ENCODE assay signal across 11 mouse cellular contexts in the genomic region with DNA sequence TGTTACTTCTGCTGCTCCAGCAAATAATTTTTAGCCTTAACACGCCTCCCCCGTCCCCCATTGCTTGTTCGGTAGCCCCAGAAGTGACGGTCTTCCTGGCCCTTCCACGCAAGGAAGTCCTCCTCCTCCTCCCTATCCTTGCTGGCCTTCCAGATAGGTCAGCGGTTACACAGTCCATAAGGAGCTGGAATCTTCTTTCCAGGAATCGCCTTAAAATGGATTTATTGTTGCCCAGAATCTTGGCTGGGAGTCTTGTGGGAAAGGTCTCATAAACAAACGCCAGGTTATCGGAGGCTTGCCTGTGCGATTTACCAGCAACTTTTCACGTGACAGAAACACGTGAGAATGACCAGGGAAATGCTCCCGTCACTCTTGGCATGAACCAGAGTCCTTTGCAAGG.
DNase-seq lines count a peak whose midpoint lies in the region; TF ChIP-seq lines count a peak whose summit lies in the region.
"Had no signal": no experiment of that assay in that cellular context is flagged by ENCODE, and none has a peak within 500 bp of the region (broad histone marks: within the 10 kb centered on the region; RNA-seq: fewer than 3 reads in every experiment).

No protein-coding gene starts in this region.

- no peak overlapping the region for H3K4me3 ChIP-seq in heart, embryonic 10.5 days
- peak overlapping the region; percentile 51 for H3K4me3 ChIP-seq in heart, adult 2 months
- no peak overlapping the region for H3K4me3 ChIP-seq in thymus, adult 2 months (ENCODE audit: control insufficient read depth, insufficient read depth, low read length)
- H3K4me3 ChIP-seq: hindbrain, embryonic 13.5 days; neural tube, embryonic 13.5 days had no signal

- H3K9ac ChIP-seq in heart, adult 2 months (ENCODE audit: low read depth, low read length), result peak overlapping the region; percentile 39; the same call in 1 of the 2 replicates
- H3K9ac ChIP-seq: hindbrain, embryonic 13.5 days; neural tube, embryonic 13.5 days had no signal

- peak; percentile 99 for TF ChIP-seq EP300 in heart, adult 2 months (IDR thresholded peaks at IDR 0.05; ENCODE audit: insufficient read depth, low read depth, low read length)

- TF ChIP-seq CTCF in heart, adult 2 months (IDR thresholded peaks at IDR 0.05), result no peak
- no peak for TF ChIP-seq CTCF in thymus, adult 2 months (IDR thresholded peaks at IDR 0.05; ENCODE audit: borderline replicate concordance, control insufficient read depth, extremely low read depth, insufficient read depth, low read length, poor library complexity)

- H3K27ac ChIP-seq in heart, embryonic 10.5 days, result no peak overlapping the region
- H3K27ac ChIP-seq in heart, adult 2 months, result peak overlapping the region; percentile 93
- H3K27ac ChIP-seq in thymus, adult 2 months (ENCODE audit: control insufficient read depth, insufficient read depth, low read length), result no peak overlapping the region
- H3K27ac ChIP-seq: hindbrain, embryonic 13.5 days; macrophage; neural tube, embryonic 13.5 days had no signal

- no peaks in the 10 kb centered on the region for H3K27me3 ChIP-seq in heart, embryonic 10.5 days (ENCODE audit: insufficient read depth, poor library complexity, severe bottlenecking)
- H3K27me3 ChIP-seq in heart, adult 2 months (ENCODE audit: control insufficient read depth, insufficient read depth, low read length), result no peaks in the 10 kb centered on the region
- H3K27me3 ChIP-seq in thymus, adult 2 months (ENCODE audit: control insufficient read depth, insufficient read depth, low read length), result no peaks in the 10 kb centered on the region
- H3K27me3 ChIP-seq: hindbrain, embryonic 13.5 days; neural tube, embryonic 13.5 days had no signal

- H3K4me1 ChIP-seq in heart, embryonic 10.5 days, result no peaks in the 10 kb centered on the region
- H3K4me1 ChIP-seq in heart, adult 2 months (ENCODE audit: control insufficient read depth, insufficient read depth, low read length), result peaks cover 13% of the 10 kb centered on the region
- no peaks in the 10 kb centered on the region for H3K4me1 ChIP-seq in thymus, adult 2 months (replicated peaks; ENCODE audit: control insufficient read depth, insufficient read depth, low read length)
- H3K4me1 ChIP-seq: hindbrain, embryonic 13.5 days; neural tube, embryonic 13.5 days had no signal

- intact Hi-C loops in heart, adult 2 months (cut with DNase I), result loop anchor here (1.0 to 5.0 kb wide), 6 partner anchors 17 to 95 kb away; no protein-coding TSS in a partner anchor

- no peaks in the 10 kb centered on the region for H3K36me3 ChIP-seq in heart, embryonic 10.5 days
- H3K36me3 ChIP-seq in heart, adult 2 months (ENCODE audit: control insufficient read depth, insufficient read depth, low read length), result peaks cover 7% of the 10 kb centered on the region; the same call in 1 of the 2 replicates
- no peaks in the 10 kb centered on the region for H3K36me3 ChIP-seq in thymus, adult 2 months (ENCODE audit: control insufficient read depth, insufficient read depth, low read length)
- H3K36me3 ChIP-seq: hindbrain, embryonic 13.5 days; neural tube, embryonic 13.5 days had no signal

- 78% methylated on average over 13 of the region's 13 CpGs for WGBS in heart, embryonic 10.5 days
- WGBS in heart, adult 2 months, result 40% methylated on average over 13 of the region's 13 CpGs
- 95% methylated on average over 13 of the region's 13 CpGs for WGBS in thymus, adult 2 months

- 0 out of 2 replicates have a peak, but pooled peaks cover 5% of the 10 kb centered on the region for H3K9me3 ChIP-seq in heart, embryonic 10.5 days
- H3K9me3 ChIP-seq: neural tube, embryonic 13.5 days had no signal

- TF ChIP-seq POLR2A in heart, adult 2 months (IDR thresholded peaks at IDR 0.05; ENCODE audit: insufficient read depth, low read depth, low read length), result peak; percentile 29; the same call in 1 of the 2 replicates
- no peak for TF ChIP-seq POLR2A in thymus, adult 2 months (IDR thresholded peaks at IDR 0.05; ENCODE audit: control insufficient read depth, extremely low read depth, insufficient read depth, low read length, poor library complexity)

- no peaks in the 10 kb centered on the region for H3K79me2 ChIP-seq in heart, adult 2 months (replicated peaks; ENCODE audit: control insufficient read depth, insufficient read depth, low read length)

- peak; percentile 84 to 88 for DNase-seq in heart, adult 18-20 months
- DNase-seq in heart, embryonic 10.5 days (ENCODE audit: low spot score), result no peak
- DNase-seq in heart, adult 2 months, result peak; percentile 65 to 78
- peak; percentile 37 to 61 for DNase-seq in kidney, adult 8-10 months
- DNase-seq in lung, postnatal 36 days, result peak; percentile 85
- no peak for DNase-seq in cerebellum, adult 11 months
- no peak for DNase-seq in thymus, adult 2 months
- no peak for DNase-seq in spleen, adult 18-20 months

Comparison
In these comparisons a context has a peak if more than half of its experiments do, and no peak if none do; other contexts are left out.
1. DNase-seq: peak in heart, adult 18-20 months (2 of 2), heart, adult 2 months (2 of 2), kidney, adult 8-10 months (2 of 2) and lung, postnatal 36 days (single experiment); none in heart, embryonic 10.5 days (single experiment), cerebellum, adult 11 months (single experiment), thymus, adult 2 months (single experiment) and spleen, adult 18-20 months (0 of 2).